Mouse (Mus musculus): Measurements from ENCODE around the gene Ostm1. TPM values are rescaled to one million over a fixed set of nuclear protein-coding genes. Genes with fewer than 3 reads are reported as not detected.

Ostm1 gene
- polyA plus RNA-seq, 1 experiment from 2014 or later, result 19.2 TPM

DNA sequence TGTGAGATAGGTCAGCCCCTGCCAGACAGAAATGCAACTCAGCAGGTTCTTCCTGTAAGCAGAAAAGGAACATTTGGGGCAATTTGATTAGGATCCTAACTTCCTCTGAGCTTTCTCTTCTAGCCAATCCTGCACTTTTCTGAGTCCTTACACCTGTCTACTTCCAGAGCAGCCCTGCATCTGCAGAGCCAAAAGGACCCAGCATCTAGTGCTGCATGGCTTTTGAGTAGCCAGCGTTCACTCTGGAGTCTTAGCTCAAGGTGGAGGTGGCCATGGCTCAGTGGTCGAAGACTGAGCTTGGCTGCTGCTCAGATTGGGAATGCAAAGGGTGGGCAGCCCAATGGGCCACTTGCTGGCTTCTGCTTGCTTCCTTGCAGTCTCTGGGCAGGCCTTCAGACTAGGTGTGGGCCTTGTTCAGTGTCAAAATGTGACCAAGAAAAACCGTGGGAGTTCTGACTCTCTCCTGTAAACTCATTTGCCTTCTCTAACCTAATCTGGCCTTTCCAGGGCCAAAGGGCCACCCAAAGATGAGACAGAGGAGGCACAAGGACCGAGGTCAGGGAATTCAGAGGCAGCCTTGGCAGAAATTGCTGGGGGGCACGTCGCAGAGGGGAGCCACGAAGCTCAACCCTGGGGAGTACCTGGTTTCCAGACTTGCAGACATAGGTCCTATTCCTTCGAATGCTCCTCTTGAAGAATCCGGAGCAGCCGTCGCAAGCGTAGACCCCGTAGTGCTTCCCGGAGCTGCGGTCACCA, 5.9 kb upstream of the Ostm1 start:
- Histone ChIP-seq H3K36me3 (no peaks in the 10 kb centered on the region), H3K4me2 (no peak overlapping the region), H3K4me3 (no peak overlapping the region), H3K9ac (no peak overlapping the region), H3K4me1 (peaks cover 27% of the 10 kb centered on the region), H3K27me3 (replicated peaks) (peaks cover 100% of the 10 kb centered on the region), H3K27ac (replicated peaks) (no peak overlapping the region), H3K9me3 (no peaks in the 10 kb centered on the region)
- 2% methylated on average over 15 of the region's 15 CpGs for WGBS
- no peak for ATAC-seq (ENCODE audit: extremely low read depth, insufficient number of reproducible peaks, low FRiP score, low TSS enrichment)

DNA sequence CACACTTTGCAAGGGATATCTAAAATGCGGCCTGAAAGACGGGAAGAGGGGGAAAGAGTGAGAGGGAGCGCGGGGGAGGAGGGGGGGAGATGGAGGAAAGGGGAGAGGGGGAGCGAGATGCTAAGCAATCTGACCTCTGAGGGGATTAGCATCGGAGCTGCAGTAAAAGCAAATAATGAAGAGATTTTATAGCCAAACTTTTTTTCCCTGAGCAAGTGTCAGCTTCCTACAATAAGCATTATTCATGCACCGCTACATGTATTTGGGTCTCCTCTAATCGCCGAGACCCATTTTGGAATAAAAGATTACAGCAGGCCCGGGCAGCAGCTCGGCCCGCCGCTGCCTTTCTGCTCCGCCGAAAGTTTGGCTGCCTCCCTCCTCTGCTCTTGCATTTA, 5.3 kb upstream of the Ostm1 start:
- WGBS, result 2% methylated on average over 15 of the region's 15 CpGs

DNA sequence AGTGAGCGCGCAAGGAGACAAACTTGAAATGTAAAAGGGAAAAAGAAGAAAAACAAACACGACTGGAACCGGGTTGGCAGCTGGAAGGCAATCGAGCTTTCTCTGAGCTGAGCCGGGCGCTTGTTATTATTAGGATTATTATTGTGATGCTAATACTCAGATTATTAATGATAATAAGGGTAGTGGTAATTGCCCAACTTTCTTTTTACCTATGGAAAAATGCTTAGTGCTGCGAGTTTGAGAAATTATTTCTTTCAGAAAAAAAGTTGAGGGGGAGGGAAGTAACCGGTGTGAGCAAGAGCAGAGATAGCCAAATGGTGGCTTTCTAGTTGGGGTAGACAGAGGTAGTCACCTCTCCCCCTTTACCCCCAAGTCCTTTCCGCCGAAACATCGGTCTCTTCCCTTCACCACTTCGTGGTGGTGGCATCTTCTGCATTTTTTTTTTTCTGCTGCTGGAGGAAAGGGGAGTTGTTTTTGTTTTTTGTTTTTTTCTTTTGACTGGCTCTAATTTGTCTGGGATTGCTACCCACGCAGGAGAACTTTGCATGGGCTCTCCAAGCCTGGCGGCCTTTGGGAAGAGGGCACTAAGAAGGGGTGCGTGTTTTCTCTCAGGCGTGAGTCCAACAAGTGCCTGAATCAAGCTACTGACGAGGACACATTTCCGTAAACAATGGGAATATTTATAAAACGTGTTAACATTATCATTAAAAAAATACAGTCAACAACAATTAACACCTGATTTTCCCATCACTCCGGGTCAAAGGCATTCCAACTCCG, 4.7 kb upstream of the Ostm1 start:
- H3K27me3 ChIP-seq (replicated peaks), result peaks cover 100% of the 10 kb centered on the region
- peak overlapping the region; percentile 61 for H3K4me2 ChIP-seq
- peaks cover 38% of the 10 kb centered on the region for H3K4me1 ChIP-seq
- no peak overlapping the region for H3K9ac ChIP-seq
- 2% methylated on average over 22 of the region's 22 CpGs for WGBS
- no peak overlapping the region for H3K27ac ChIP-seq (replicated peaks)
- no peaks in the 10 kb centered on the region for H3K9me3 ChIP-seq
- no peak for ATAC-seq (ENCODE audit: extremely low read depth, insufficient number of reproducible peaks, low FRiP score, low TSS enrichment)
- no peaks in the 10 kb centered on the region for H3K36me3 ChIP-seq
- H3K4me3 ChIP-seq, result peak overlapping the region; percentile 41

More for the DNA sequence above, 5.3 kb upstream of the Ostm1 start:
- peaks cover 32% of the 10 kb centered on the region for H3K4me1 ChIP-seq
- H3K27me3 ChIP-seq (replicated peaks), result peaks cover 100% of the 10 kb centered on the region
- 0 out of 2 replicates have a peak overlapping the region, but pooled peaks have one; percentile 15 for H3K4me3 ChIP-seq
- no peaks in the 10 kb centered on the region for H3K36me3 ChIP-seq
- no peak for ATAC-seq (ENCODE audit: extremely low read depth, insufficient number of reproducible peaks, low FRiP score, low TSS enrichment)
- H3K9ac ChIP-seq, result no peak overlapping the region
- H3K27ac ChIP-seq (replicated peaks), result no peak overlapping the region
- H3K9me3 ChIP-seq, result no peaks in the 10 kb centered on the region
- no peak overlapping the region for H3K4me2 ChIP-seq

DNA sequence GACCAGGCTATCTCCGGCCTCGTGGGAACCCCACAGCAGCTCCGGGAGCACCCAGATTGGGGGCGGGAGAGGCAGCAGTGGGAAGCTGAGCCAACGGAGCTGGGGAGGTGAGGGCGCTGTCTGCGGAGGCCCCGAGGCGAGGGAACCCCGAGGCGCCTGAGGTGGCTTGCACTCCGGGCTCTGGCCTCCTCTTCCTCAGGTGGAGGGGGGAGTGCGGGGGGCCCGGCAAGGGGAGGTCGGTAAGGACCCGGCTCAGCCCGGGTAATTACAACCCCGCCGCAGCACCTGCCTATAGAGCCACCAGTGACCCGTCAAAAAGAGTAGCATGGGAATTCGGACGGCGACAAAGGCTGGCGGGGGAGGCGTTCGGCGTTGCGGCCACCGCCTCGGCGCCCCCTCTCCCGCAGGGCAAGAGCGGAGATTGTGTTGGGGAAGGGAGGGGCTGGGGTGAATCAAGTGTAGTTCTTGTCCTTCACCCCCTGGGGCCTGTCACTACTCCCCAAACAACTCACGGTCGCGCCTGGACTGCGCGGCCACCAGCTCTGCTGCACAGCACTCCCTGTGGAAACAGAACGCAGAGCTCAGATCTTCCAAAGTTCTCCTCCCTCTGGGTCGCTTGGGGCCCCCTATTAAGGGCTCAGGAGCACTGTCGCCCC, 4.0 kb upstream of the Ostm1 start:
- H3K4me2 ChIP-seq, result peak overlapping the region; percentile 61

DNA sequence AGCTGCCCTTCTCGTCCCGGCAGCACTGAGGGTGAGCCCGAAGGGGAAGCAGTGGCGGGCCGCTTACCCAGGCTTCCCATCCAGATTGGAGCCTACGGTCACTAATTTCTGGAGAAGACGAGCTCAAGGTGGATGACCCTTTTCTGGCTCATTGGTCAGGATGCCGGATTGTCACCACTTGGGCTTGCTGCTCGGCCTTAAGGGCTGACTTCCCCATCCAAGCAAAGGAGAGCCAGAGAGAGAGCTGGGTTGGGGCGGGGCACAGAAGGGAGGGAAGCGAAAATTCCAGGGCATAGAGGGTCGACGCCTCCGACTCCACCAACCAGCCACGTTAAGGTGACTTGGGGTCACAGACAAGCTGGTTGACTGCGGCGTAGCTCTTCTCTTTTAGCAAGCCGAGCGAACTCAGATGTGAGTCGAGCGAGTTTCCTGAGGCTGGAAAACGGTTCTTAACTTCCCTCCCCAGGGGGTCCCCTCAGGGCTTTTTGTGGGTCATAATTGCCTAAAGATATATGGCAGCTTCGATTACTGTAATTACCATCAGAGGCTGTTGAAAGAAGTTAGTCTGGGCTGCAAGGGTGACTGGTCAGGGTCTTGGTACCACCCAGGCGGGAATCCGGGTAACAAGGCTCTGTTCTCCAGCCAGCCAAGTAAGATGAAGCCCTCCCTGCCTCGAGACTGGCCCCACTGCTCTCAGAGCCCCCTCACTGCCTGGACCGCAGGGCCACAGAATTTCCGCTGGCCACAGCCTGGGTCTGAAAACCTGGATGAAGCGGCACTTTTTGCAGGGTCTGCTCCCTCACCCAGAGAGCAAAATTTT, 3.3 kb upstream of the Ostm1 start:
- 2% methylated on average over 29 of the region's 29 CpGs for WGBS
- Histone ChIP-seq H3K9me3 (no peaks in the 10 kb centered on the region), H3K27me3 (replicated peaks) (peaks cover 100% of the 10 kb centered on the region), H3K36me3 (no peaks in the 10 kb centered on the region), H3K9ac (no peak overlapping the region), H3K4me3 (peak overlapping the region; percentile 41), H3K27ac (replicated peaks) (no peak overlapping the region), H3K4me2 (peak overlapping the region; percentile 61), H3K4me1 (peaks cover 46% of the 10 kb centered on the region)
- ATAC-seq (ENCODE audit: extremely low read depth, insufficient number of reproducible peaks, low FRiP score, low TSS enrichment), result no peak

More for the DNA sequence above, 4.0 kb upstream of the Ostm1 start:
- Histone ChIP-seq H3K27ac (replicated peaks) (no peak overlapping the region), H3K36me3 (no peaks in the 10 kb centered on the region), H3K4me3 (peak overlapping the region; percentile 41), H3K27me3 (replicated peaks) (peaks cover 100% of the 10 kb centered on the region), H3K9me3 (no peaks in the 10 kb centered on the region), H3K9ac (no peak overlapping the region), H3K4me1 (peaks cover 45% of the 10 kb centered on the region)
- no peak for ATAC-seq (ENCODE audit: extremely low read depth, insufficient number of reproducible peaks, low FRiP score, low TSS enrichment)
- under 1% methylated on average over 41 of the region's 41 CpGs for WGBS

DNA sequence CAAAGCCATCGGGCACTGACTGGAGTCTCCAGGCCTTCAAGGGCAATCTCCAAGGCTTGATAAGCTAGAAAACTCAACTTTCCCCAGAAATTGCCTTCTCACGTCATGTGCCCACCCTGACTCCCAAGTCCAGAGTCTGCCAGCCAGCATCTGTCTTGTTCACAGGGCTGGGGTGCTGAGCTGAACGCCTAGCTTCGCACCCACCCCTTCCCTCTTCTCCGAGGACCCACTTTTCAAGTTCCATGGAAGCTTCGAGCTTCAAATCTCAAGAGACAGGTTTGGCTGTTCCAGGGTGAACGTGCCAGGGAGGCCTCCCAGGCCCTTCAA, 2.7 kb upstream of the Ostm1 start:
- H3K27ac ChIP-seq (replicated peaks), result no peak overlapping the region
- WGBS, result 5% methylated on average over 7 of the region's 7 CpGs
- peaks cover 100% of the 10 kb centered on the region for H3K27me3 ChIP-seq (replicated peaks)
- no peak overlapping the region for H3K4me3 ChIP-seq
- peaks cover 46% of the 10 kb centered on the region for H3K4me1 ChIP-seq
- no peaks in the 10 kb centered on the region for H3K9me3 ChIP-seq
- H3K9ac ChIP-seq, result no peak overlapping the region
- H3K4me2 ChIP-seq, result no peak overlapping the region
- no peak for ATAC-seq (ENCODE audit: extremely low read depth, insufficient number of reproducible peaks, low FRiP score, low TSS enrichment)
- no peaks in the 10 kb centered on the region for H3K36me3 ChIP-seq

DNA sequence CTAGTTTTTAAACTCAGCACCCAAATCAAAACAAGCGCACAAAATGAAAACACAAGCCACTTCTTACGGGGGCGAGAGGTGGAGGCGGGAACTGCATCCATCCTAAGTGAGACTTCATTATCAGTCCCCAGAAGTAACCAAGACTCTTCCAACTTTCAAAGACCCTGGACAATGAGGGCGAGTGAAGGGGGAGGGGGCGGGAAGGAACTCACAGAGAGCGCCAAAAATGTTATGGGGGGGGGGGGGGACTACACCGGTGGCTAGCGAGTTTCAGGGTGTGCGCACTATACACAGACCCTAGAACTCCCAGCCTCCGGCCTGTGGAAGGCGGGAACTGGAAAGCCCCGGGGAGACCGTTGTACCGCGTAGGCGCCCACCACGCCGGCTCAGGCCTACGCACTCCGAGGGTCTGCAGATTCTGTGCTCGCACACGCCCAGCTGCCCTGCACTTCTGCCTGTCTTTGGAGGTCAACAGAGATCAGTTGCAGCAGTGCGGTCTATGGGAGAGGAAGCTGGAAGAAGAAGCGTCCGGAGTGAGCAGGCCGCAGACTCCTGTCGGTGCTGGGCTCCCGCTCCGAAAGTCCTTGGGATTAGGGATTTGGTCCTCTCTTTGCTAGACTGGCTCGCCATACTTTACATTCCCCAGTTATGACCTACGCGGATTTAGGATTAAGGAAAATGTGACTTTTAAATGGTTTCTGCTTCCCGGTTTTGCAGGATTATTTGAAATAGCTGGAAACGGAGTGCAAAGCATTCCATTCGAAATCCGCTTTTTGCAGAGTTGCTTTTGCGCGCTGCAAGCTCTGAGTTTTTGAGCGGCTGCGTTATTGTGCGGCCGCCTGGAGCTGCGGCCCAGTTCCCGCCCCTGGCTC, 1.7 kb upstream of the Ostm1 start:
- H3K9me3 ChIP-seq, result no peaks in the 10 kb centered on the region
- H3K4me1 ChIP-seq, result peaks cover 46% of the 10 kb centered on the region
- peaks cover 100% of the 10 kb centered on the region for H3K27me3 ChIP-seq (replicated peaks)
- no peak overlapping the region for H3K27ac ChIP-seq (replicated peaks)
- H3K9ac ChIP-seq, result no peak overlapping the region
- 2% methylated on average over 45 of the region's 45 CpGs for WGBS
- peak overlapping the region; percentile 65 for H3K4me2 ChIP-seq
- H3K4me3 ChIP-seq, result peak overlapping the region; percentile 47
- H3K36me3 ChIP-seq, result no peaks in the 10 kb centered on the region
- ATAC-seq (ENCODE audit: extremely low read depth, insufficient number of reproducible peaks, low FRiP score, low TSS enrichment), result no peak

DNA sequence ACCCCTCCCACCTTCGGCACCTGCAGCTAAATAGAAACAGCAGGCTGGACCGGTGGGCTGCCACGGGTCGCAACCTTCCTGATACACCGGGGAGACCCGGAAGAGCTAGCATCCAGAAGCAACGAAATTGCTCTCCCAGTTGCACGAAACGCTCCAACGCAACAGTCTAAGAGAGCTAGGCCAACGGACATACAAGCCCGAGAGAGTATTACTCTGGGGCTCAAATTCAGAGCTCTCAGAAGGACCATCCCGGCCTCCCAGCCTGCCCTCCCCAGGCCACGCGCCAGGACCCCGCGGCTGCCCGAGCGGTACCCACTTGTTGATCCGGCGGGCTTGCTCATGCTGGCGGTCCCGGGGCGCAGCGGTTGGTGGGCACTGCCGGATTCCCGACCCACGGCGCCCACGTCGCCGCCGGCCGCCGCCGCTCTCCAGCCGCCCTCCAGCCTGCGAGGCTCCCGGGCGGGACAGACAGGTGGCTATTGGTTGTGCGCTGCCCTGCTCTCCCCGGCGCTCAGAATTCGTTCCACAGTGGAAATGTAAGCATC, 984 bp upstream of the Ostm1 start:
- Histone ChIP-seq H3K27ac (replicated peaks) (no peak overlapping the region), H3K9me3 (no peaks in the 10 kb centered on the region), H3K4me2 (peak overlapping the region; percentile 65), H3K9ac (no peak overlapping the region), H3K27me3 (replicated peaks) (peaks cover 100% of the 10 kb centered on the region), H3K4me3 (peak overlapping the region; percentile 47), H3K4me1 (peaks cover 46% of the 10 kb centered on the region), H3K36me3 (no peaks in the 10 kb centered on the region)
- under 1% methylated on average over 44 of the region's 44 CpGs for WGBS
- no peak for ATAC-seq (ENCODE audit: extremely low read depth, insufficient number of reproducible peaks, low FRiP score, low TSS enrichment)

DNA sequence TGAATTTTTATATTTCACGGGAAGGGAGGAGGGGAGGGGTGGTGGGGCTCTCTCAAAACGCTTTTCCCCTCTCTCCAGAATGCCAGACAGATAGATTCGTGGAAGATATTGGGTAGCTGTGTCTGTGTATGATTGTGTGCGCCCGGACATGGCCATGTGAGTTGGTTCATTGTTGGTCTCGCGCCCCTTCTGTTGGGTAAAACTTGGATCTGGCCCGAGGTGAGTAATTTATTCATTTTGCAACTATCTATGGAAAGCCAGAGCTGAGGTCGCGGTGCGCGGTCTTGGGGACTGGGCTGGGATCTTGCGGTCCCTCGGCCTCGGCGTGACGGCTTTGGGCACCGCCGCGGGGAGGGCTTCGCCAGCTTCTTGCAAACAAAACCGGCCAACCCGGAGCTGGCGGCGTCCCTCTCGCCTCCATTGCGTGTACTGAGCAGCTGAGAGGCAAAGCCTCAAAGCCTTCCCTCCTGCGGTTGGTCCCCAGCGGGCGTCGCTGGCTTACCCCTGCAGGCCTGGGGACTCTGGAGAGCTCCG, 347 bp downstream of the Ostm1 start:
- peak overlapping the region; percentile 47 for H3K4me3 ChIP-seq
- H3K36me3 ChIP-seq, result no peaks in the 10 kb centered on the region
- H3K4me2 ChIP-seq, result peak overlapping the region; percentile 65
- ATAC-seq (ENCODE audit: extremely low read depth, insufficient number of reproducible peaks, low FRiP score, low TSS enrichment), result no peak
- no peaks in the 10 kb centered on the region for H3K9me3 ChIP-seq
- H3K27ac ChIP-seq (replicated peaks), result no peak overlapping the region
- peaks cover 100% of the 10 kb centered on the region for H3K27me3 ChIP-seq (replicated peaks)
- no peak overlapping the region for H3K9ac ChIP-seq
- under 1% methylated on average over 32 of the region's 32 CpGs for WGBS
- H3K4me1 ChIP-seq, result peaks cover 43% of the 10 kb centered on the region

DNA sequence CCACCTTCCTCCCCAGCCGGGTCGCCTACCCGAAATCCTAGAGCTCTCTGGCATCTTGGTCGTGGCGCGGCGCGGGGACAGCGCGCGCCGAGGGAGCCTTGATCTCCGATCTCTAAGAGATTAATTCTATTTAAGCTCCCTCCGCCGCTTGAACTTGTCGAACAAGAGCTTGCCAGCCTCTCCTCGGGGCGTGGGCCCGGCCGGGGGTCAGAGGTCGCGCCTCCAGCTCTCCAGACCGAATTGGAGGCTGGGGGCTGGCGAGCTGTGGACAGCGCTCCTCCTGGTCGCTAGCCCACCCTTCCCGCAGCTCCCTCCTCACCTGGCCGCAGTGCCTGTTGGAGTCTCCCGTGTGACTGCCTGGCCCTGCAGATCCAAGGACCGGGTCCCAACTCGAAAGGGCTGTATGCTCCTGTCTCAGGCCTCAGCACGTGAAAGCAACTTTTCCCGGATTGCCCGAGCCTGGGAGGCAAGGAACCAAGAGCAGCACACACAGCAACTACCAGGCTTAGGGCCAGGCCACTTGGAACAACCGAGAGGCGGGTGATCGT, 888 bp downstream of the Ostm1 start:
- no peak for ATAC-seq (ENCODE audit: extremely low read depth, insufficient number of reproducible peaks, low FRiP score, low TSS enrichment)
- Histone ChIP-seq H3K4me1 (peaks cover 40% of the 10 kb centered on the region), H3K27ac (replicated peaks) (no peak overlapping the region), H3K27me3 (replicated peaks) (peaks cover 100% of the 10 kb centered on the region), H3K9ac (no peak overlapping the region), H3K9me3 (no peaks in the 10 kb centered on the region), H3K4me2 (peak overlapping the region; percentile 65), H3K4me3 (peak overlapping the region; percentile 47), H3K36me3 (no peaks in the 10 kb centered on the region)
- under 1% methylated on average over 37 of the region's 37 CpGs for WGBS
